Mouse (Mus musculus) heart, adult 2 months (tissue): Measurements from ENCODE around the gene Gramd1b. TPM values are rescaled to one million over a fixed set of nuclear protein-coding genes. Genes with fewer than 3 reads are reported as not detected.

ENCODE experiments used
- DNase-seq, 2 experiments: peaks; one replicate each; pipeline ENCODE4 v3.0.0; 2021
- H3K27ac ChIP-seq: fragments of 200-600 bp; 2 replicates; pipeline ENCODE4 v1.8.1; 2022
- H3K27me3 ChIP-seq: fragments of 200-500 bp; 2 replicates; pipeline ENCODE4 v1.6.1; 2012; ENCODE audit warnings: mild to moderate bottlenecking, low read length, inconsistent platforms, mixed read lengths; ENCODE audit not compliant: control insufficient read depth, insufficient read depth
- H3K36me3 ChIP-seq: fragments of 200-500 bp; 2 replicates; pipeline ENCODE4 v1.6.1; 2012; ENCODE audit warnings: low read length, inconsistent platforms; ENCODE audit not compliant: control insufficient read depth, insufficient read depth
- H3K4me1 ChIP-seq: fragments of 200-500 bp; 2 replicates; pipeline ENCODE4 v1.6.1; 2011; ENCODE audit warnings: low read length; ENCODE audit not compliant: control insufficient read depth, insufficient read depth
- H3K4me3 ChIP-seq: fragments of 200-600 bp; 2 replicates; pipeline ENCODE4 v1.8.1; 2022
- H3K79me2 ChIP-seq: fragments of 200-500 bp; replicated peaks from 2 replicates; pipeline ENCODE4 v1.6.1; 2012; ENCODE audit warnings: mild to moderate bottlenecking, inconsistent platforms, low read length, moderate library complexity, mixed read lengths; ENCODE audit not compliant: control insufficient read depth, insufficient read depth
- H3K9ac ChIP-seq: fragments of 200-500 bp; 2 replicates; pipeline ENCODE4 v1.6.1; 2012; ENCODE audit warnings: low read depth, mild to moderate bottlenecking, control low read depth, inconsistent platforms, low read length, mixed read lengths
- CTCF ChIP-seq: fragments of 200-600 bp; IDR thresholded peaks from 2 replicates; pipeline ENCODE4 v1.8.1; 2022; ENCODE audit warnings: antibody characterized with exemption, mild to moderate bottlenecking, moderate library complexity
- EP300 ChIP-seq: fragments of 200-500 bp; IDR thresholded peaks from 2 replicates; pipeline ENCODE4 v1.6.1; 2011; ENCODE audit warnings: low read depth, low read length, control low read depth; ENCODE audit not compliant: insufficient read depth
- POLR2A ChIP-seq: fragments of 200-500 bp; IDR thresholded peaks from 2 replicates; pipeline ENCODE4 v1.6.1; 2011; ENCODE audit warnings: mild to moderate bottlenecking, low read depth, low read length, control low read depth; ENCODE audit not compliant: insufficient read depth
- WGBS: fragments of 180-500 bp; shearing (Covaris S2); methylation state at CpG from one replicate; pipeline ENCODE4 v1.1.7; 2018; 5-methylcytosine and 5-hydroxymethylcytosine counted together
- intact Hi-C: fragments of 180-260 bp; cut with DNase I; formaldehyde crosslinking; loops from one replicate; pipeline ENCODE4 v1.15.1; 2025
- polyA plus RNA-seq: library from polyadenylated mRNA; depleted of rRNA; stranded (reverse); fragments of >200 nt; gene quantifications from 2 replicates; pipeline ENCODE4 v1.2.3, GENCODE M21; 2012
- total RNA-seq, 2 experiments: library from RNA; stranded (reverse); gene quantifications; 2 replicates each; pipeline ENCODE4 v1.2.3; 2021

Gramd1b gene
- total and polyA plus RNA-seq, 3 experiments: 16.9 to 25.0 (median 17.3) TPM

DNA sequence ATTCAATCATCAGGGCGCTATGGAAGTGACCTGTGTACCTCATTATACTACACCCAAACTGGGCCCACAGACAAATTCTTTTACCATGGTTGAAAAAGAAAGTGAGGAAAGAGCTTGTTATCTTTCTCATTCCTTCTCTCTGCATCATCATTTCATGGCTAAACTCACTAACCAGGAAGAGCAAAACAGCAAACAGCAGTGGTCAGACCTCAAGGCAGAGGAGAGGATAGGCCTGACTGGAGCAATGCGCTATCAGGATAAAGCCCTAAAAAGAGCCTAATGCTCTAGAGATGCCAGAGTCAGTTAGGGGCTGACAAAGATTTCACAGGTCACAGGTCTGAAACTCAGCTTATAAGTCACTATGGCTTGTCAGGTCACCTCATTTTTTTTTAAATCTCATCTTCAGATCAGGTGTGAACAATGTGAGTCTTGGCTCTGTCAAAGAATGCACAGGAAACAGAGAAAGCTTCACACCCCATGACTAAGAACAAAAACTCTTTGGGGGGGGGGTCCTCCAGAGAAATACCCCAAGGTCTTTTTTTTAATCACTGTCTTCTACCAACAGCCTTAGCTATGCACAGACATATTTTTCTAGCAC lies 82.4 kb downstream of the Gramd1b start:
- intact Hi-C loops: no loop called here
- no peak overlapping the region for H3K27ac ChIP-seq
- no peak overlapping the region for H3K9ac ChIP-seq
- DNase-seq: no peak
- H3K27me3 ChIP-seq: no peaks in the 10 kb centered on the region
- TF ChIP-seq EP300 (no peak), CTCF (no peak)
- H3K4me1 ChIP-seq: peaks cover 1% of the 10 kb centered on the region; the same call in 1 of the 2 replicates
- H3K79me2 ChIP-seq: no peaks in the 10 kb centered on the region
- 86% methylated on average over 2 of the region's 2 CpGs for whole genome bisulfite sequencing
- no peaks in the 10 kb centered on the region; the same call in none of the 2 replicates for H3K36me3 ChIP-seq
- H3K4me3 ChIP-seq: no peak overlapping the region

DNA sequence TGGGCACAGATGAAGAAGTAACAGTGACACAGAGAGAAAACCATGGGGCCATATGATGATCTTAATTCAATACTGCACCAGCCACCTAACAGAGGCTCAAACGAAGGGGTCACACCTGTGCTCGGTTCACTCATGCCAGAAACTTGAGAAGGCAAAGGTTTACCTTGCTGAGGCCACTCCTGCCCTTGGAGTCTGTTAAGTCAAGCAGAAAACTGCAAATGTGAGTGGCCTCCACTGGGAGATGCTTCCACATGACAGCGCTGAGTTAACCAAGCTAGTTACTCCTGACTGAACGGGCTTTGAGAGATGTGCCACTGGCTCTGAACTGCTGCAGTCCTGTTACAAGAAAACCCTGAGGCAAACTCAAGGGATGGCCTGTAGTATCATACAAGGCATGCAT lies 83.9 kb downstream of the Gramd1b start:
- H3K4me3 ChIP-seq: no peak overlapping the region
- H3K79me2 ChIP-seq: no peaks in the 10 kb centered on the region
- no peak for TF ChIP-seq EP300
- no peak for TF ChIP-seq CTCF
- no peak for TF ChIP-seq POLR2A
- H3K27me3 ChIP-seq: no peaks in the 10 kb centered on the region
- H3K36me3 ChIP-seq: peaks cover 1% of the 10 kb centered on the region
- H3K4me1 ChIP-seq: peaks cover 1% of the 10 kb centered on the region; the same call in 1 of the 2 replicates
- WGBS: 76% methylated on average over 4 of the region's 4 CpGs
- no peak for DNase-seq
- intact Hi-C loops: no loop called here
- H3K9ac ChIP-seq: no peak overlapping the region
- no peak overlapping the region for H3K27ac ChIP-seq

DNA sequence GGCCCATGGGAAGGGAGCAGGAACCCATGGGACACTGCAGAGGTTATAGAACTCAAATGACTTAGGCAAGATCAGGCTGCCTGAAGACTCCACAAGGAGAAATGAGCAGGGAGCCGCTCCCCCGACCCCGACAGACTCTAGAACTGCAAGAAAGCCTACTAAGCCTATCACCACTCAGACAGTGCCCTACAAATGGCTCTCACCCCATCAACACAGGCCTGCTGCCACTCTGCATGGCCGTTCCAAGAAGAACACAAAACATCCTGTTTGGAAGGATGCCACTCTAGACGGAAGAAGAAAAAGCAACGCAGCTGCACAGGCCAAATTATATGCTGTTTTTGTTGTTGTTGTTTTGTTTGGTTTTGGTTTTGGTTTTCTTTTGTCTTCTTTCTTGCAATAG lies 86.2 kb downstream of the Gramd1b start:
- intact Hi-C loops: no loop called here
- Histone ChIP-seq H3K27me3 (no peaks in the 10 kb centered on the region), H3K4me3 (no peak overlapping the region), H3K4me1 (peaks cover 1% of the 10 kb centered on the region; the same call in 1 of the 2 replicates), H3K27ac (no peak overlapping the region), H3K36me3 (peaks cover 5% of the 10 kb centered on the region), H3K79me2 (no peaks in the 10 kb centered on the region), H3K9ac (no peak overlapping the region)
- TF ChIP-seq EP300 (0 out of 2 replicates have a peak, but pooled peaks have one; percentile 21), POLR2A (no peak)
- WGBS: 35% methylated on average over 6 of the region's 6 CpGs
- DNase-seq: no peak

DNA sequence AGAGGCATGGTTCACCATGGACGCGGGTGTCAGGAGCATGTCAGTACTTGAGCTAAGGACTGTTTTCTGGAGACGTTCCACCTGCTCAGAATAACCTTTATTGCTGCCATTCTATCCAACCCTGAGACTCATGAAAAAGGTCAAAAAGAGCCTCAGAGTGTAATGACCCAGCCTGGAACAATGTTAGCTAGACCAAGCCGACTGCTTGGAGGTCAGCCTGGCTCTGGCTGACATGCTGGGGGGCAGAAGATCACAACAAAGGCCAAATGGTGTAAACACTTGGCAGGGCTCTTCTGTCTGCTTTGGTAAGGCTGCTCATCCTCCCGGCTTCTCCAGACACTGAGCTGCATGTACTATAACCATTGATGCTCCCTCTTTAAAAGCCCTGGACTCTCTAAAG lies 88.4 kb downstream of the Gramd1b start:
- intact Hi-C loops: no loop called here
- no peaks in the 10 kb centered on the region for H3K27me3 ChIP-seq
- H3K79me2 ChIP-seq: no peaks in the 10 kb centered on the region
- H3K27ac ChIP-seq: no peak overlapping the region
- 50% methylated on average over 5 of the region's 5 CpGs for WGBS
- no peak overlapping the region for H3K9ac ChIP-seq
- peaks cover 8% of the 10 kb centered on the region for H3K36me3 ChIP-seq
- no peak for DNase-seq
- H3K4me3 ChIP-seq: no peak overlapping the region
- H3K4me1 ChIP-seq: peaks cover 4% of the 10 kb centered on the region
- TF ChIP-seq CTCF: no peak
- TF ChIP-seq EP300: no peak
- no peak for TF ChIP-seq POLR2A

DNA sequence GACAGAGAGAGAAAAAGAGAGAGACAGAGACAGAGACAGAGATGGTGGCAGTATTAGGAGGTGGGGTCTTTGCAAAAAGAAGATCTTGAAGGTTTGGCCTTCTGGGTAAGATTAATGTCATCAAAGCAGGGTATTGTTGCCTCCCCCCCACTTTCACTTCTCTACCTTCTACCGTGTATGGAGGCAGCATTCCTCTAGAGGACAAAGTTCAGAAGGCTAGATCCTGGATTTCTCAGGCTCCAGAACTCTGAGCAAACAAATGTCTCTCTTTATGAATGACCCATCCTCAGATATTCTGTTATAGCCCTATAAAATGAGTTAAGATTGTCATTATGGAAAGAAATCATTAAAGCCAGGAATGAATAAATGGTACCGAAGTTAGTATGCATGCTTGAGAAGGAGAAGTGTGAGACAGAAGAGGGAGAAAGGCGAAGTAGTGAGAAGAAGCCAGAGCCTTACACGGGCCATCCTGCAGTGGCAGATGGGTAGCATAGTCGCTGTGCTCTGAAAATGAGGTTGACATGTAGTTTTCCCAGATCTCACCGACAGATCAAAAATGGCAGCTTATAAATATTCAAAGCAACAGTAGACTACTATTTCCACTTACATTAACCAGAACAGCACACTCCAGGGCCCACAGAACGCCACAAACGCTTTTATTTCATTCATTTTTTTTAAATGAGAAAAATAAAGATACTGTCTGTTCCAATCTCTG lies 91.1 kb downstream of the Gramd1b start:
- H3K27me3 ChIP-seq: no peaks in the 10 kb centered on the region
- WGBS: 85% methylated on average over 8 of the region's 8 CpGs
- no peak overlapping the region for H3K27ac ChIP-seq
- H3K4me3 ChIP-seq: no peak overlapping the region
- peaks cover 8% of the 10 kb centered on the region for H3K36me3 ChIP-seq
- peaks cover 4% of the 10 kb centered on the region for H3K4me1 ChIP-seq
- H3K79me2 ChIP-seq: no peaks in the 10 kb centered on the region; the same call in 1 of the 2 replicates
- intact Hi-C loops: loop anchor here (2.0 kb wide), 1 partner anchor 19 kb away; no protein-coding TSS in a partner anchor
- TF ChIP-seq POLR2A (no peak), EP300 (no peak), CTCF (no peak)
- DNase-seq: no peak
- no peak overlapping the region for H3K9ac ChIP-seq
